Mouse (Mus musculus) left cerebral cortex, adult 18-20 months (tissue): ENCODE data around the gene Huwe1. TPM values are rescaled to one million over a fixed set of nuclear protein-coding genes. Genes with fewer than 3 reads are reported as not detected.

Experiments
- DNase-seq, 2 experiments: peaks; one replicate each; pipeline ENCODE4 v3.0.0; 2021 to 2022; ENCODE audit warnings: low spot score in 2 of 2, mixed read lengths in 1 of 2
- microRNA-seq, 2 experiments: library from miRNA; unstranded; fragments of <30 nt; microRNA quantifications; one replicate each; pipeline ENCODE4 v1.2.0; 2021
- total RNA-seq, 2 experiments: library from RNA; stranded (reverse); gene quantifications; 2 replicates each; pipeline ENCODE4 v1.2.3; 2021

The Huwe1 gene
- total RNA-seq, 2 experiments from 2014 or later = 255 to 264 TPM

DNA sequence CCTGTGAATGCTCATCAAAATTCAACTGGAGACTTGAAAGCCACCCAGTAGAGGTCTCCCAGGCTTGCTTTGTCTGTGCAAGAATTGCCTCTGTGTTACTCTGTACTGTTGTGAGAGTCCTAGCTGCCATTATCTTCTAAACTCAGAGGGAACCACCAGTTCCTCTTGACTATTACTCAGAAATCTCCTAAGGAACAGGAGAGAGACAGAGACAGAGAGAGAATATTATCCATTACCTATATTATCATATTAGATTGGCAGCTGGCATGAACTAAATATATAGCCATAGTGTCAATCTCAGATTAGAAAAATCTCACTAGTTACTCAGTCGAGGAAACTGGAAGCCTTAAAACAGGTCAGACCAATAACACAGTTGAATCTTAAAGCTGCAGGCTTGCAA is 149.6 kb downstream of the Huwe1 start:
- DNase-seq = no peak

DNA sequence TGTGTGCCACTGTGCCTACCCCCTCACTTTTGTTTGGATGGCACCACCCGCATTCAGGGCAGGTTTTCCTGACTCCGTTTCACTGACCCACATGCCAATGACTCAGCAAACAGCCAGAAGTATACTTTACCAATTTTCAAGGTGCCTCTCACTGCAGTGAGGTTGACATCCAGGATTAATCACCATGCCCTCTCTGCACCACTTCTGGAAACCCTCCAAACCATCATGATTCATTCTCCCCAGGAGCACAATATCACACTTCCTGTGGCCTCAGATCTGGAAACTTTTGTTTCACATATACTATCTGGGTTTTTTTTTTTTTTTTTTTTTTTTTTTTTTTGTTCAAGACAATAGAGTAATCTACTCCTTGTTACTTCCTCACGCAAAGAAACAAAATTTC is 150.6 kb downstream of the Huwe1 start:
- DNase-seq = no peak

Small RNA genes within 50 kb of the gene (microRNA-seq; reads per million reads assigned to microRNA genes)
- gene Mir3113 (0 reads per million in 2 experiments), gene Mir98 (2,897 to 3,691 reads per million in 2 experiments), gene Mirlet7f-2 (2,827 to 3,278 reads per million in 2 experiments)

Other genes starting within 250 kb of the Huwe1 start
- gene Hsd17b10, start 201.0 kb downstream of the Huwe1 start, total RNA-seq = 10 to 100 TPM; 41.2 to 49.0 TPM
- under 1 TPM in 1 of 2 experiments, not detected in 1; 0.21 TPM for gene Ribc1, start 215.5 kb downstream of the Huwe1 start, total RNA-seq
- gene Smc1a, start 215.6 kb downstream of the Huwe1 start, total RNA-seq = 10 to 100 TPM; 52.1 to 54.7 TPM